Mouse (Mus musculus): Measurements from ENCODE around the gene Rbp3. TPM values are rescaled to one million over a fixed set of nuclear protein-coding genes. Genes with fewer than 3 reads are reported as not detected.

Gene Rbp3
- total RNA-seq (2017) = not detected in 2 replicates

GRCm38 (mm10) chr14:33953761-33954160 lies at the start of gene Rbp3:
TSS of gene Rbp3 (plus strand) at chr14:33954003.
- no peak for ATAC-seq (ENCODE audit: extremely low read depth, insufficient number of reproducible peaks, low FRiP score, poor library complexity, severe bottlenecking)

GRCm38 (mm10) chr14:33904851-33905250 lies 49.0 kb upstream of the Rbp3 start:
- ATAC-seq (ENCODE audit: extremely low read depth, insufficient number of reproducible peaks, low FRiP score, poor library complexity, severe bottlenecking) = no peak

- ATAC-seq (ENCODE audit: extremely low read depth, insufficient number of reproducible peaks, low FRiP score, poor library complexity, severe bottlenecking) = no peak
These were observed 40.1 kb upstream of the Rbp3 start for GRCm38 (mm10) chr14:33913727-33914126.

DNA sequence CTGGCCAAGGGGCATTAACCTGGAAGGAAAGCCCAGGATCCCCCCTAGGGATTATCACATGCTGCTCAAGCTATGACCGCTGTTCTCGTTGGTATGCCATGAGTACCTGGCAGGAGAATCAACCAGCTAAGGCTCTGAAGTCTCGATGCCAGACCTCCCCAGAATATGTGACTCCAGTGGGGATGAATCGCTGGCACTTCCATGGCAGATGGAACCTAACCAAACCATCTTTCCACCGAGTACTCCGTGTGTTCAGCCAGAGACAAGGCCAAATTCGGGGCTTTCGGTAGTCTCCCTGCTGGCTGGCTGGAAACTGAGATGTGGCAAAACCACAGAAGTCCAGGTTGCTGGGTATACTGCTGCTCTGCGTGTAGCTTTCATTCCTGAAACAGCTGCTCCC lies 39.6 kb upstream of the Rbp3 start:
- ATAC-seq (ENCODE audit: extremely low read depth, insufficient number of reproducible peaks, low FRiP score, poor library complexity, severe bottlenecking) = no peak

DNA sequence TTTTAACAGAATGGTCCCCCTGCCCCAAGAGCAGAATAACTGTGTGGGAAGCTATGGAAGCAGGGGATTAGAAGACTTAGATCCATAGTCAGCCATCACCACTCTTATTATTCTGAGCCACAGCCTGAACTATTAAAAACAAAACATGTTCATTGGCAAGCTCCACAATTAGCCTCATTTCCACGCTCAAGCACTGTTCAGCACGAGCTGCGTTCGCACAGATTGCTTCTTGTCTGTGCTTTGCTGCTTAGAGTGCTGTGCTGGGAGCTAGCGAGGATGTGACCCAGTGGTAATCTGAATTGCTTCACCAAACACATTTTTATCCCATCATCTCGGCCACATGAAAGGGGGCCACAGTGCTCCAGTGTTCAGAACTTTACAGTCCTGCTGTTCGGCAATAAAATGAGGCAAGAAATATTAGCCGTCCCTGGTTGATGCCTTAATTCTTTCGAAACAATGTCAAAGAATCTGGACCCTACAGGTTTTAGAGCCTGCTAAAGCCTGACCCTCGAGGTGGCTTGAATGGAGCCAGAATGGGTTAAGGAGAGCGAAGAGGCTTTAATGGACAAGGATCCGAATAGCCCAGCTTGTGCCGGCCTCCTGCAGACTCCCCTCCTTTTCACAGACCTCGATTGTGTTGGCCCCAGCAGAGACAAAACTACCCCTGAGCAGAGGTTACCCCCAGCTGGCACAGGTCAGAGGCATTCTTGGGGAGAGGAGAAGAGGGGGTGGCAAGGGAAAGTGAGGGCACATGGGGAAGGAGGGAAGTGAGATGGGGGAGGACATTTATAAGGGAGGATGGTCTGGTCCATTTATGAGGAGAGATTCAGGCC lies 32.9 kb upstream of the Rbp3 start:
- no peak for ATAC-seq (ENCODE audit: extremely low read depth, insufficient number of reproducible peaks, low FRiP score, poor library complexity, severe bottlenecking)

DNA sequence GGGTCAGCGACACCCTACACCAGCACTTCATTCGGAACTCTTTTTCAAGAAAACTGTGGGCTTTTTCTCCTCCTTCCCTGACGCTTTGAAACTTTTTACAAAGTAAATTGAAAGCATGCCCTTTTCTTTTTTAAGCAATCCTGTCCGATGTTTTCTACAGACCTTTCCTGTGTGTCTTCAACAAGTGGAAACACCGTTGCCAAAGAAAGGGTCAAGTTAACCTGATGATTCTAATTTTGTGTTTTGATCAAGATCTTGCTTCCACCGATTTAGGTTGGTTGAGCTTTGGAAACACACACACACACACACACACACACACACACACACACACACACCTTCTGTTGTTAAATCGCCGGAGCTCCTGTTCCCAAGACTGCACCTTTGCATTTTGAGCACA lies 31.0 kb upstream of the Rbp3 start:
- ATAC-seq (ENCODE audit: extremely low read depth, insufficient number of reproducible peaks, low FRiP score, poor library complexity, severe bottlenecking) = no peak

DNA sequence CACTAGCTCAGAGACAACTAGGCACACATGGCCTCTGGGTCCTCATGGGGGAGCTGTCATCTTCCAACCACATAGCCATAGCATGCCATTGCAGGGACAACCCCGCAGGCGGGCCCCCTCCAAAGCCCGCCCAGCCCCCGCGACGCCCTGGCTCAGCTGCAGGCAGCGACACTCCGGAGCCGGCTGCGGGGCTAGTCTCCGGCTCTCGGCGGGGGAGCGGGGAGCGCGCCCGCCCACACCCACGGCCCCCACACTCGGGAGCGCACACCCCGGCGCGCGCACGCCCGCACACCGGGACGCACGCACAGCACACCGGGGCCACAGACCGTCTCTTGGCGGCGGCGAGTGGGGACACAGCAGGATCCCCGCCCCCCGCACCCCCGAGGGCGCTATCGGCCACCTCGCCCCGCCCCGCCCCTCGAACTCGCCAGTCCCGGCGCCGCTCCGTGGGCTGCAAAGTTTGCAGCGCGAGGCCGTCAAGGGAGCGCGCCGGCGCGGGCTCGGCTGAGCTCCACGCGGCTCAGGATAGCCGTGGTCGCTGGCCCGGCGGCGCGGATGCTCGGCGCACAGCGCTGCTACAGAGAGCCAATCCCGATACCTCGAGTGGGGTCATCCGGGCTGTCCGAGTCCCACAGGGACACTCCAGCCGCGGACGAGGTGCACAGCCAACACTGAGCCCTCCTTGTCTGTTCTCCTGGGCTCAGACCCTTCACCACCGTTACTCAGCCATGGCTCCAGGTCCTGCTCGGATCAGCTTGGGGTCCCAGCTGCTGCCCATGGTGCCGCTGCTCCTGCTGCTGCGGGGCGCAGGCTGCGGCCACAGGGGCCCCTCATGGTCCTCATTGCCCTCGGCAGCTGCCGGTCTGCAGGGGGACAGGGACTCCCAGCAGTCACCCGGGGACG lies 30.4 kb upstream of the Rbp3 start, which contains the start of gene Gdf10:
TSS of gene Gdf10 (plus strand) at position 420 of the 903 bp plus-strand sequence.
- no peak for ATAC-seq (ENCODE audit: extremely low read depth, insufficient number of reproducible peaks, low FRiP score, poor library complexity, severe bottlenecking)

DNA sequence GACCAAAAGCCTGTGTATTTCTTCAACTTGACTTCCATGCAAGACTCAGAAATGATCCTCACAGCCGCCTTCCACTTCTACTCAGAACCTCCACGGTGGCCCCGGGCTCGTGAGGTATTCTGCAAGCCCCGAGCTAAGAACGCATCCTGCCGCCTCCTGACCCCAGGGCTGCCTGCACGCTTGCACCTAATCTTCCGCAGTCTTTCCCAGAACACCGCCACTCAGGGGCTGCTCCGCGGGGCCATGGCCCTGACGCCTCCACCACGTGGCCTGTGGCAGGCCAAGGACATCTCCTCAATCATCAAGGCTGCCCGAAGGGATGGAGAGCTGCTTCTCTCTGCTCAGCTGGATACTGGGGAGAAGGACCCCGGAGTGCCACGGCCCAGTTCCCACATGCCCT lies 21.9 kb upstream of the Rbp3 start:
- no peak for ATAC-seq (ENCODE audit: extremely low read depth, insufficient number of reproducible peaks, low FRiP score, poor library complexity, severe bottlenecking)

DNA sequence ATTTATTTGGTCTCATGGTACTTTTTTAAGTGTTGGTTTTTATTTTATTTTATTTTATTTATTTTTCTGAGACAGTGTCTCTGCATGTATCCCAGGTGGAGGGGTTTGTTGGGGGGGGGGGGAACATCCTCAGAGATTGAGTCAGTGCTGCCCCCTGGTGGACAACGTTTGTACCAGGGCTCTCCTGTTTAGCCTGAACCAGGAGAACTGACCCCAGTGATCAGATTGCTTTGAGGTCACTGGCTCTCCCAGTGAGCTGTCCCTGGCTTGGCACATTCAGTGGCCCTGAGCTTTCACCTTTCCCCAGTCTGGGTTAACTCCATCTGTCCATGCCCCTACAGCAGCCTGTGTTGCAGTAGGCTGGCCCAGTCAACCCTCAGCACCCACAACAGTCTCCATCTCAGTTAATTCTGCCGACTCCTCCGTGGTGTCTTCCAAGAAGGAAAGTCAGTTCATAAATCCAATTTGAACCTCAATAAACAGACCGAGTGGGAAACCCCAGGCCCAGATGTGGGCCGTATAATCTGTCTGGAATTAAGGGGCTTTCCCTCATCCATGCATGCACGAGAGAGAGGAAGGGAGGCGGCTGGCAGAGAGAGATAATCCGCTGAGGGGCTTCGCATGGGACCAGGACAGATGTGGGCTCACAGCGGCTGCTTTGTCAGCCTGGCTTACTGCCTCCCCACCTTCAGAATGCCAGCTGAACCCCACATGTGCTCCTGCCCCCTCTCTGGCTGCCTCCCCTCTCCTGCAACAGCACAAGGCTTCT lies 20.7 kb upstream of the Rbp3 start:
- ATAC-seq (ENCODE audit: extremely low read depth, insufficient number of reproducible peaks, low FRiP score, poor library complexity, severe bottlenecking) = no peak

- no peak for ATAC-seq (ENCODE audit: extremely low read depth, insufficient number of reproducible peaks, low FRiP score, poor library complexity, severe bottlenecking)
These were observed 20.0 kb upstream of the Rbp3 start for GRCm38 (mm10) chr14:33933778-33934317.

DNA sequence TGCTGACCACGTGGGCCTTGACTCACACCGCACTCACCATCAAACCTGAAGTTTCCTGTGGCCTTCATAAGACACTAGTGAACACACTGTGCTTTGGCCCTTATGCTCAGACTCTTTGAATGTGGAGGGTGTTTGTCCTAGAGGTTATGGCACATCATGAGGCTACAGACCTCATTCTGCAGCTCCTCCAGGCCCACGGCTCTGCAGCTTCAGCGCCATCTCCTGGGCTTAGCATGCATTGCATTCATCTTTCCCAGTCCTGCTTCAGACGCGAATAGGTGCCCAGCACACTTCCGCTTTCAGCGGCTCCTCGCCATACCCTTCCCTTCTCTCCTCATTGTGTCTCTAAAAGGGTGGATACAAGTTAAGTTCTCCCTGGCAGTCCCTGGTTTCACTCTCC lies 14.7 kb upstream of the Rbp3 start:
- no peak for ATAC-seq (ENCODE audit: extremely low read depth, insufficient number of reproducible peaks, low FRiP score, poor library complexity, severe bottlenecking)

DNA sequence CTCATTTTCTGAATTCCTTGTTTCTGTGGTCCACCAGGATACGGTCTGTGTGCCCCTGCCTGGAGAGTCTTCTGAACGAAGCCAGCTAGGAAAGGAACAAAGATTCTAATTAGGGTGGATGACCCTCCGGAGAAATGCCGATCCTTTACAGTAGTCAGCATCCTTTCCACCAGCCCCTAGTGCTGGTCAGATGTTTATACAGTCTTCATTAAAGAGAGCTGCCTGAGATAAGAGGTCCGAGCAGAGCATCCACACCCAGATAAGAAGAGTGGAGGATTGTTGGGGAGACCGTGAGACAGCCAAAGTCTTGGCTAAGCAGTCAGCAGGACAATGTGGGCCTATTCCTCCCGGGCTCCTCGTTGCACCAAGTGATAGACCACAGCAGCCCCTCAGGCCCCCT lies 13.1 kb upstream of the Rbp3 start, which contains the start of gene Gdf2:
TSS of gene Gdf2 (plus strand) at position 301 of the 400 bp plus-strand sequence.
- ATAC-seq (ENCODE audit: extremely low read depth, insufficient number of reproducible peaks, low FRiP score, poor library complexity, severe bottlenecking) = no peak

DNA sequence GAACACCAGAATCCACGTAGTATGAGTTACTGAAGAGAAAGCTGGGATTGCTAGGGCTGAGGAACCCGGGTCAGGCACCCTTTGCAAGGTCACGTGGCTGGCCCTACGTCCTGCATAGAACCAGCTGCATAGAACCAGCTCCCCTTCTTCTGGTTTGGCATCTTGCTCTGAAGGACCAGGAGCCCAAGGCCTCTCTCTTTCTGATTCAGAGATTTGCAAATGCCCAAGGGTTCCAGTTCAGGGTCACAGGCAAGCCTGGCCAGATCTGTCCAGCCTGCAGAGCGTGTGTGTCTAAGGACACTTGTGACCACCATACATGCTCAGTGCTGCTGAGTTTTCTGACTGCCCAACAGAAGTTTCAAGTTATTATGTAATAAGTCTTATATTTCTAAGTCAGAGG lies 11.6 kb upstream of the Rbp3 start:
- ATAC-seq (ENCODE audit: extremely low read depth, insufficient number of reproducible peaks, low FRiP score, poor library complexity, severe bottlenecking) = no peak

DNA sequence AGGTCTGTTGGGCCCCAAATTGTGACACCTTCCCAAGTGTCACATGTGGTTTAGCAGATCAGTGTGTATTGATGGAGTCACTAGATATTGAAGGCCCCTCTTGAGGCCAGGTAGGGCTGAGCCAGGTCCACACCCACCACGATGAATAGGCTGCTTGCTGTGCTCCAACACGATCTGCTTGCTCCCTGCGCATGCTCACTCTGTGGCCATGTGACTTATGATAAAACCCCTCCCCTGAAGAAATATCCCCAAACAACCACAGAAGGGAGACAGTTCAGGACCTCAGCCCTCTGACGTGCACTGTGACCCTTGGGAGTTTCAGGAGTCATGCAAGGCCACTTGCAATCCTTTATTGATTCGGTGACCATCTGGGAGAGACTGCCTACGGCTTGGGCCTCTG lies 7.7 kb upstream of the Rbp3 start:
- ATAC-seq (ENCODE audit: extremely low read depth, insufficient number of reproducible peaks, low FRiP score, poor library complexity, severe bottlenecking) = no peak

DNA sequence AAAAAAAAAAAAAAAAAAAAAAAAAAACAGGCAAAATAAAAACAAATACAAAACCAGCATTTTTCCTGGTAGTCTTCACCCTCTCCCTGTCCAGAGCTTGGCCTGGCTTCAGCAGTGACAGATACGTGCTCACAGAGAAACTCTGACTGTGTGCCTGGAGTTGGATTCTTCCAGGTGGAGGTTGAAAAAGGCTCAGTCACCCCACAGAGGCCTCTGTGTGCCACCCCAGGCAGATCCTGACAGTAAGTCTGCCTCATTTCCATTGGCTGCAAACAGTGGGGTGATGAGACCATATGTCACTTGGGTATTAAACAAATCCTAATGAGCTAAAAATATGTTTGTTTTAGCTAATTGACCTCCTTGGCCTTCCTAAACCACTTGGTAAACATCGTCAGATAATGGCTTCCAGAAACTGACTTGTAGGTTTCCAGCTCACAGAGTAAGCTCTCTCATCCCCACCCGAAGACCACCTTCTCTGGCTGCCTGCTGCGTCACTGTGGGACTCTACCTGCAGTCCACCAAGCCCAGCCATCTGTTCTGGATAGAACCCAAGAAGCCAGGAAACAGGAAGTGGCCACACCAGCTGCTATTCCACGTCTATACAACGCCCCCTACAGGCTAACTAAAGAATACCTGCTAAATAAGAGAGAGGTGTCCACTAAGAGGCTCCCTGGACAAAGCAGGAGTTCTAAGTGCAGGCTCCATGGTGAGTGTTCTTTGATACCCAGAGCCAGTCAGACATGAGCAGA lies 1.4 kb upstream of the Rbp3 start:
- no peak for ATAC-seq (ENCODE audit: extremely low read depth, insufficient number of reproducible peaks, low FRiP score, poor library complexity, severe bottlenecking)

- ATAC-seq (ENCODE audit: extremely low read depth, insufficient number of reproducible peaks, low FRiP score, poor library complexity, severe bottlenecking) = no peak
These were observed 2.3 kb downstream of the Rbp3 start for GRCm38 (mm10) chr14:33956055-33956454.

- ATAC-seq (ENCODE audit: extremely low read depth, insufficient number of reproducible peaks, low FRiP score, poor library complexity, severe bottlenecking) = no peak
These were observed 4.4 kb downstream of the Rbp3 start for GRCm38 (mm10) chr14:33958186-33958585.

- ATAC-seq (ENCODE audit: extremely low read depth, insufficient number of reproducible peaks, low FRiP score, poor library complexity, severe bottlenecking) = no peak
These were observed 5.0 kb downstream of the Rbp3 start for GRCm38 (mm10) chr14:33958841-33959240.
